Mouse (Mus musculus) forebrain, postnatal 0 days (tissue): Measurements from ENCODE around the gene Il10ra. TPM values are rescaled to one million over a fixed set of nuclear protein-coding genes. Genes with fewer than 3 reads are reported as not detected.

Experiments
- ATAC-seq: fragments of 200-750 bp; cut with Nextera tagmentation; 2 replicates; pipeline ENCODE4 v1.8.0; 2017; ENCODE audit warnings: mild to moderate bottlenecking, moderate library complexity
- DNase-seq: peaks from one replicate; pipeline ENCODE4 v3.0.0-alpha.2; 2015
- H3K27ac ChIP-seq: fragments of 300-500 bp; sonication (generic); 2 replicates; pipeline ENCODE4 v1.5.1; 2014; ENCODE audit warnings: low read depth, mild to moderate bottlenecking, antibody characterized with exemption, low read length, moderate library complexity, mixed read lengths
- H3K27me3 ChIP-seq: fragments of 300-500 bp; sonication (generic); 2 replicates; pipeline ENCODE4 v1.6.1; 2014; ENCODE audit warnings: mild to moderate bottlenecking, low read length, mixed read lengths; ENCODE audit not compliant: insufficient read depth
- H3K36me3 ChIP-seq: fragments of 300-500 bp; sonication (generic); 2 replicates; pipeline ENCODE4 v1.6.1; 2014; ENCODE audit warnings: mild to moderate bottlenecking, moderate library complexity; ENCODE audit not compliant: insufficient read depth
- H3K4me1 ChIP-seq: fragments of 300-500 bp; sonication (generic); 2 replicates; pipeline ENCODE4 v1.6.1; 2014; ENCODE audit warnings: antibody characterized with exemption; ENCODE audit not compliant: insufficient read depth
- H3K4me2 ChIP-seq: fragments of 300-500 bp; sonication (generic); 2 replicates; pipeline ENCODE4 v1.6.1; 2014; ENCODE audit warnings: low read depth, mild to moderate bottlenecking, moderate library complexity
- H3K4me3 ChIP-seq: fragments of 300-500 bp; sonication (generic); 2 replicates; pipeline ENCODE4 v1.5.1; 2014; ENCODE audit warnings: low read depth, low read length, mixed read lengths
- H3K9ac ChIP-seq: fragments of 300-500 bp; sonication (generic); 2 replicates; pipeline ENCODE4 v1.6.1; 2014; ENCODE audit warnings: mild to moderate bottlenecking
- H3K9me3 ChIP-seq: fragments of 300-500 bp; sonication (generic); 2 replicates; pipeline ENCODE4 v1.6.1; 2016; ENCODE audit warnings: low read length
- CTCF ChIP-seq: sonication (generic); IDR thresholded peaks from 2 replicates; pipeline ENCODE4 v1.5.1; 2016; ENCODE audit warnings: antibody characterized with exemption, control low read depth, low read depth
- WGBS: fragments of 180-500 bp; shearing (Covaris S2); extraction: QIAGEN DNeasy Blood & Tissue Kit; methylation state at CpG from one replicate; pipeline ENCODE4 v1.1.7; 2014; 5-methylcytosine and 5-hydroxymethylcytosine counted together
- polyA plus RNA-seq: library from polyadenylated mRNA; unstranded; fragments of >200 nt; fragmentation: Nextera tagmentation; extraction: Ambion mirVana; gene quantifications from 2 replicates; pipeline ENCODE4 v1.2.1, GENCODE M21; 2015
- total RNA-seq: library from RNA; depleted of rRNA; stranded (reverse); fragments of >200 nt; gene quantifications from 2 replicates; pipeline ENCODE4 v1.2.3, GENCODE M21; 2014

Il10ra gene
- total and polyA plus RNA-seq, 2 experiments from 2014 or later = 0.46 to 1.6 TPM

DNA sequence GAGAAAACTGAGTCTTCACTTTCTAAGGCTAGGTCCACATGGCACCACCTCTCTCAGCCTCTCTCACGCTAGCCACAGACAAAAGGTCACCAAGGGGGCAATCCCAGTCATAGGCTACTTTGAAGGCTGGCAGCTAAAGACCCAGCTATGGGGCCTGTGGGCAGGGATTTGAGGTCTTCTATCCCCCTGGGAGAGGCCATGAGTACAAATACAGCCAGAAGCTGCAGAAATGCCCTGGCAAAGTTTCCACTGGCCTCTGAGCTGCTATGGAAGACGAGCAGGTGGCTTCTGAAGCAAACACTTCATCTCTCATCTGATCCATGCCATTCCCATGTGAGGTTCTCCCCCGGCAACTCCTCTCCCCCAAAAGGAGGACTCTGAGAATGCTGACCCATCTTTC lies 11.1 kb upstream of the Il10ra start:
- Histone ChIP-seq H3K9me3 (no peaks in the 10 kb centered on the region), H3K36me3 (no peaks in the 10 kb centered on the region)

GRCm38 (mm10) chr9:45274635-45275034 lies 5.7 kb upstream of the Il10ra start:
- ATAC-seq (no peak), DNase-seq (no peak)
- Histone ChIP-seq H3K27me3 (no peaks in the 10 kb centered on the region), H3K4me2 (no peak overlapping the region), H3K4me3 (no peak overlapping the region), H3K36me3 (no peaks in the 10 kb centered on the region), H3K9me3 (no peaks in the 10 kb centered on the region), H3K4me1 (no peaks in the 10 kb centered on the region), H3K9ac (no peak overlapping the region), H3K27ac (no peak overlapping the region)
- 90% methylated on average over 2 of the region's 2 CpGs for WGBS
- no peak for TF ChIP-seq CTCF

More for the DNA sequence above, 11.1 kb upstream of the Il10ra start:
- no peaks in the 10 kb centered on the region for H3K4me1 ChIP-seq
- H3K4me3 ChIP-seq = no peak overlapping the region
- TF ChIP-seq CTCF = no peak
- 81% methylated on average over 3 of the region's 3 CpGs for WGBS
- no peak overlapping the region for H3K9ac ChIP-seq
- no peak overlapping the region for H3K27ac ChIP-seq
- DNase-seq (no peak), ATAC-seq (no peak)
- H3K4me2 ChIP-seq = no peak overlapping the region
- H3K27me3 ChIP-seq = no peaks in the 10 kb centered on the region

DNA sequence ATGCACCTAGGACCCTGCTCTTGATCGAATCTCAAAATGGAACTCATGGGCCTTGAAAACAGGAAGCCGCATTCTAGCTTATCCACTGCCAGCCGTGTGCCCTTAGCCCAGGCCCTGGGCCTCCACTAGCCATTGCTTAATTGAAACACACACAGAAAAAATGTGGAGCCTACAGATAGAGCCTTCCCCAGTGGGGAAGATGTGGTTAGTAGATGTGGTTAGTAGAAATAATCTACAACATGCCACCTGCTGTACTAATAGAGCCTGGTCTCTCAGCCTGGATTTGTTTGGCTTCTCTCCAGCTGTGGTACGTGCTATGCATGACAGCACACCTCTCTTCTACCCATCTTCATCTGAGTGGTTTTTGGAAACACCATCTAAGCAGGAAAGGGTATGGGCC lies 5.3 kb upstream of the Il10ra start:
- no peak for ATAC-seq
- WGBS = 85% methylated on average over 4 of the region's 4 CpGs
- Histone ChIP-seq H3K9ac (no peak overlapping the region), H3K4me2 (no peak overlapping the region), H3K27me3 (0 out of 2 replicates have a peak, but pooled peaks cover 3% of the 10 kb centered on the region), H3K36me3 (no peaks in the 10 kb centered on the region), H3K27ac (no peak overlapping the region), H3K9me3 (no peaks in the 10 kb centered on the region), H3K4me1 (no peaks in the 10 kb centered on the region), H3K4me3 (no peak overlapping the region)
- TF ChIP-seq CTCF = no peak
- no peak for DNase-seq

DNA sequence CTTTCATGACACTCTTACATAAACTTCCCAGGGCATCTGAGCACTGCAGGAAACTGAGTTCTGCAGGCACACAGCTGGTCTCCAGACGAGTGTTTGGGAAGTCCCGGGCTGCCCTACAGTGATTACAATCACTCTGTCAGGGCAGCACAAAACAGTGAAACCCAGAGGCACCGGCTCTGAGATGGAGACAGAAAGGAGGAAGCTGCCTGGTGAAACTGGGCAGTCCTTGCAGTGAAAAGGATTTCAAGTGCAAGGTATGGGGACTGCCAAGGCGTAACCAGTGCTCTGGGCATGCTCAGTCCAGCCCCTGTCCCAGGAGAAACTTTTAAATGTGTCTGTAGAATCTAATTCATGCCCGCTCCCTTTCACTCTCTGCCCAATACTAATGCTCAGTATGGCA lies 3.3 kb upstream of the Il10ra start:
- H3K36me3 ChIP-seq = no peaks in the 10 kb centered on the region
- H3K27me3 ChIP-seq = peaks cover 12% of the 10 kb centered on the region; the same call in 1 of the 2 replicates
- 46% methylated on average over 5 of the region's 5 CpGs for WGBS
- H3K4me2 ChIP-seq = no peak overlapping the region
- no peaks in the 10 kb centered on the region for H3K4me1 ChIP-seq
- no peak for TF ChIP-seq CTCF
- DNase-seq (no peak), ATAC-seq (no peak)
- no peaks in the 10 kb centered on the region for H3K9me3 ChIP-seq
- no peak overlapping the region for H3K4me3 ChIP-seq
- no peak overlapping the region for H3K27ac ChIP-seq
- no peak overlapping the region for H3K9ac ChIP-seq

GRCm38 (mm10) chr9:45268079-45268478 lies 870 bp downstream of the Il10ra start:
- Histone ChIP-seq H3K27me3 (peaks cover 12% of the 10 kb centered on the region; the same call in 1 of the 2 replicates), H3K36me3 (no peaks in the 10 kb centered on the region), H3K9ac (no peak overlapping the region), H3K4me1 (no peaks in the 10 kb centered on the region), H3K9me3 (no peaks in the 10 kb centered on the region), H3K27ac (no peak overlapping the region), H3K4me3 (no peak overlapping the region), H3K4me2 (no peak overlapping the region)
- DNase-seq (no peak), ATAC-seq (no peak)
- no peak for TF ChIP-seq CTCF
- WGBS = 58% methylated on average over 4 of the region's 4 CpGs

- H3K27ac ChIP-seq = no peak overlapping the region
- ATAC-seq (no peak), DNase-seq (no peak)
- TF ChIP-seq CTCF = no peak
- no peaks in the 10 kb centered on the region for H3K4me1 ChIP-seq
- no peak overlapping the region for H3K9ac ChIP-seq
- peaks cover 12% of the 10 kb centered on the region; the same call in 1 of the 2 replicates for H3K27me3 ChIP-seq
- no peak overlapping the region for H3K4me2 ChIP-seq
- H3K4me3 ChIP-seq = no peak overlapping the region
- H3K9me3 ChIP-seq = no peaks in the 10 kb centered on the region
- H3K36me3 ChIP-seq = no peaks in the 10 kb centered on the region
- 89% methylated on average over 4 of the region's 4 CpGs for WGBS
These were observed 1.9 kb downstream of the Il10ra start for GRCm38 (mm10) chr9:45267099-45267498.

- Histone ChIP-seq H3K27ac (no peak overlapping the region), H3K4me2 (no peak overlapping the region), H3K27me3 (no peaks in the 10 kb centered on the region), H3K36me3 (no peaks in the 10 kb centered on the region), H3K4me1 (no peaks in the 10 kb centered on the region), H3K9me3 (no peaks in the 10 kb centered on the region), H3K4me3 (no peak overlapping the region), H3K9ac (no peak overlapping the region)
- 69% methylated on average over 5 of the region's 5 CpGs for WGBS
- TF ChIP-seq CTCF = no peak
- DNase-seq (no peak), ATAC-seq (no peak)
These were observed 7.1 kb downstream of the Il10ra start for GRCm38 (mm10) chr9:45261872-45262271.

DNA sequence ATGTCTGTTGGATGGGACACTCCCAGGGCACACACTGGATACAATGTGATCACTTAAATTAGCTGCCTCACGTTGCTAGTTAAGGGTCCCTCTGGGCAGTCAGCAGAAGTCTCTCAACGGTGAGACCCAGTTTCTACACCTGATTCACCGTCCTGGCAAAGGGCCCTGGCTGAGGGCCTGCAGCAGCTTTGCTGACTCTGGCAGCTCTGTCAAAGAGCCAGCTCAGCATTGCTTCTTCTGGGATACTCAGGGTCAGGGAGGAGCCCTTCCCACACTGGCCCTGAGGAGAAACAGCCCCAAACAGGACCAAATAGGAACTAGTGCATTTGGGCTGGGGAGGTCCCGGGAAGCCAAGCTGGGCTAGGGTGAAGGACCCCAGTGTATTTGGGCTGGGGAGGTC lies 7.5 kb downstream of the Il10ra start:
- Histone ChIP-seq H3K4me2 (no peak overlapping the region), H3K9ac (no peak overlapping the region), H3K27ac (no peak overlapping the region), H3K4me3 (no peak overlapping the region), H3K27me3 (no peaks in the 10 kb centered on the region), H3K9me3 (no peaks in the 10 kb centered on the region), H3K36me3 (no peaks in the 10 kb centered on the region), H3K4me1 (no peaks in the 10 kb centered on the region)
- ATAC-seq = no peak
- no peak for DNase-seq
- WGBS = 57% methylated on average over 4 of the region's 4 CpGs
- no peak for TF ChIP-seq CTCF
